Mouse (Mus musculus): ENCODE measurements around the gene Ccdc117. TPM values are rescaled to one million over a fixed set of nuclear protein-coding genes. Genes with fewer than 3 reads are reported as not detected.
"Not testable (repeated sequence)": the region's sequence is repeated elsewhere in the genome, so short reads cannot be mapped to it uniquely, and the experiment has no call there.

The Ccdc117 gene
- polyA plus RNA-seq, 2 experiments, result 19.6 to 20.9 TPM

DNA sequence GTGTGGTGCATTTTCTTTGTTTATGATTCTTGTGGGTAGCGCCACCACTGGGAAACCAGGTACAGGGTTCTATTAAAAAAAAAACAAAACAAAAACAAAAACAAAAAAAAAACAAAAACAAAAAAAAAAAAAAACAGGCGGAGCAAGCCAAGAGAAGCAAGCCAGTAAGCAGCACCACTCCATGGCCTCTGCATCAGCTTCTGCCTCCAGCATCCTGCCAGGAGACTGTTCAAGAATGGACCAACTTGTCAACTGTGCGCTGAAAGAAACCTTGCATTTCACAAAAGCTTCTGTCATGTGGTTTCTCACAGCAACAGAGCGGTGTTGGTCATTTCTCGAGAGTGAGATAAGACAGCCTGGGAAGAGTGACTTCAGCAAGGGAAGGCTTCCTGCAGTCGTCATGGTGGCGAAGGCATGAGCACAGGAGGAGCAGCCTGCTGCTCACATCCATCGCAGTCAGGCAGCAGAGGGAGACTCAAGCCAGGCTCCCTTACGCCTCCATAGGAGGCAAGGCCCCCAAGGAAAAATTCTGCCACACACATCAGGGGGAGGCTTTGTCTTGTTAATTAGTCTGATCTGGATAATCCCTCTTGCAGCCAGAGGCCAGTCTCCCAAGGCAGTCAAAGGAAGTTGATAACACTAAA lies 20.8 kb upstream of the Ccdc117 start:
- no peaks in the 10 kb centered on the region for H3K27me3 ChIP-seq (ENCODE audit: control insufficient read depth, insufficient read depth, low read length)
- no peaks in the 10 kb centered on the region for H3K36me3 ChIP-seq (ENCODE audit: control insufficient read depth, insufficient read depth, low read length)
- TF ChIP-seq POLR2A (IDR thresholded peaks at IDR 0.05; ENCODE audit: borderline replicate concordance, extremely low read depth, insufficient read depth, insufficient read length), result no peak
- no peak overlapping the region for H3K4me2 ChIP-seq (replicated peaks; ENCODE audit: low read depth, low read length, severe bottlenecking)
- no peak for ATAC-seq (ENCODE audit: low FRiP score, low read depth)
- WGBS, result 42% methylated on average over 9 of the region's 9 CpGs
- H3K9me3 ChIP-seq (ENCODE audit: control insufficient read depth, low read length), result no peaks in the 10 kb centered on the region
- H3K4me3 ChIP-seq (replicated peaks; ENCODE audit: low read length), result no peak overlapping the region
- H3K27ac ChIP-seq (replicated peaks; ENCODE audit: low read depth, low read length), result no peak overlapping the region
- no peak for DNase-seq (ENCODE audit: low spot score)
- no peaks in the 10 kb centered on the region for H3K4me1 ChIP-seq (ENCODE audit: control insufficient read depth, insufficient read depth, low read length)
- H3K9ac ChIP-seq (ENCODE audit: low read depth, low read length, severe bottlenecking), result no peak overlapping the region

DNA sequence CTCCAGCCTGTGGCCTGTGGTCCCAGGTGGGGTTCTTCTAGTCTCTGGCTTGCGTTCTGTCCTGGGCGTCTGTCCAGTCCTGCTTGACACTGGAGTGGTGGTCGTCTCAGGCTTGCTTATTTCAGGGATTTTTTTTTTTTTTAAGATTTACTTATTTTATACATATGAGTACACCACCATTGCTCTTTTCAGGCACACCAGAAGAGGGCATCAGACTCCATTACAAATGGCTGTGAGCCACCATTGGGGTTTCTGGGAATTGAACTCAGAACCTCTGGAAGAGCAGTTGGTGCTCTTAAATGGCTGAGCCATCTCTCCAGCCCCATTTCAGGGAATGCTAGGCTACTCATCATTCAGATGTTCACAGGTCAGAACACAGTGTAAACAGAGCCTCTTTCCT lies 18.3 kb upstream of the Ccdc117 start:
- H3K4me2 ChIP-seq (replicated peaks; ENCODE audit: low read depth, low read length, severe bottlenecking), result no peak overlapping the region
- H3K9me3 ChIP-seq (ENCODE audit: control insufficient read depth, low read length), result no peaks in the 10 kb centered on the region
- H3K4me3 ChIP-seq (replicated peaks; ENCODE audit: low read length), result no peak overlapping the region
- TF ChIP-seq POLR2A (IDR thresholded peaks at IDR 0.05; ENCODE audit: borderline replicate concordance, extremely low read depth, insufficient read depth, insufficient read length), result no peak
- 80% methylated on average over 3 of the region's 3 CpGs for WGBS
- ATAC-seq (ENCODE audit: low FRiP score, low read depth), result no peak
- H3K27me3 ChIP-seq (ENCODE audit: control insufficient read depth, insufficient read depth, low read length), result no peaks in the 10 kb centered on the region
- DNase-seq (ENCODE audit: low spot score), result no peak
- no peaks in the 10 kb centered on the region for H3K36me3 ChIP-seq (ENCODE audit: control insufficient read depth, insufficient read depth, low read length)
- H3K9ac ChIP-seq (ENCODE audit: low read depth, low read length, severe bottlenecking), result no peak overlapping the region
- no peak overlapping the region for H3K27ac ChIP-seq (replicated peaks; ENCODE audit: low read depth, low read length)
- no peaks in the 10 kb centered on the region for H3K4me1 ChIP-seq (ENCODE audit: control insufficient read depth, insufficient read depth, low read length)

DNA sequence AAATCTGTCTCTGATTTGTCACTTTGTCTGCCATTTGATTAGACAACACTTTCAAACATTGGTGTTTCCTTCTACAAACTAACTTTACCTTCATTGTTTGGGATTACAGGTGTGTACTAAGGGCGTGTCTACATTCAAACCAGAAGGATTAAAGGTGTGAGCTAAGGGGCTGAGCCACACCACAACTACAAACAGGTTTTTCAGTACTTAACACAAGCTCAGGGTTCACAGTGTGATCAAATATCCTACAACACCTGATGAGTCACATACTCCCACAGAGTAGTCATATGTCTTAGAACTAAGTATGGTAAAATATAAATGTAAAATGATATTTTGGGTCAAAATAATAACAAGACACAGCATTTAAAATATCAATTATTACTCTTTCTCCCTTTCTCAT lies 9.9 kb upstream of the Ccdc117 start:
- no peak for TF ChIP-seq POLR2A (IDR thresholded peaks at IDR 0.05; ENCODE audit: borderline replicate concordance, extremely low read depth, insufficient read depth, insufficient read length)
- Histone ChIP-seq H3K36me3 (ENCODE audit: control insufficient read depth, insufficient read depth, low read length) (no peaks in the 10 kb centered on the region), H3K4me1 (ENCODE audit: control insufficient read depth, insufficient read depth, low read length) (no peaks in the 10 kb centered on the region), H3K9me3 (ENCODE audit: control insufficient read depth, low read length) (no peaks in the 10 kb centered on the region), H3K4me2 (replicated peaks; ENCODE audit: low read depth, low read length, severe bottlenecking) (no peak overlapping the region), H3K4me3 (replicated peaks; ENCODE audit: low read length) (no peak overlapping the region), H3K9ac (ENCODE audit: low read depth, low read length, severe bottlenecking) (no peak overlapping the region), H3K27me3 (ENCODE audit: control insufficient read depth, insufficient read depth, low read length) (no peaks in the 10 kb centered on the region), H3K27ac (replicated peaks; ENCODE audit: low read depth, low read length) (no peak overlapping the region)
- ATAC-seq (ENCODE audit: low FRiP score, low read depth) (no peak), DNase-seq (ENCODE audit: low spot score) (no peak)
- WGBS, result 71% methylated on average over 1 of the region's 1 CpGs

DNA sequence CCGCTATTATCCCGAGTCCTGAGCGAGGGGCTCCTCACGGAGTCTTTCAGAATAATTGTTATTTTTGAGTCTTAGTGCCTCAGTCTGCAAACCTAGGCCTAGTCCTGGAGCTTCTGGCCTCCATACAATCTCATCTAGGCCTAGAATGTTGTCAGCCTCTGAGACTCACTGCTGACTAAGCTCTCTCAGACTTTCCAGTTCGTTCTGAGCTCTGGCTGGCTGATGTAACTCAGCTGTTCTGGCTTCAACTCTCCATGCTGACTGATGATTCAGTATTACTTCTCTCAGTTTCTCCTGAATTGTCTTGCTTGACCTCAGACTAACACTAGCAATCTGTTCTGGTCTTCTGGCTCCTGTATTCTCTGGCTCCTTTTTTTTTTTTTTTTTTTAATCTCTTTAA lies 9.4 kb upstream of the Ccdc117 start:
- Histone ChIP-seq H3K4me3 (replicated peaks; ENCODE audit: low read length) (no peak overlapping the region), H3K4me2 (replicated peaks; ENCODE audit: low read depth, low read length, severe bottlenecking) (no peak overlapping the region), H3K4me1 (ENCODE audit: control insufficient read depth, insufficient read depth, low read length) (no peaks in the 10 kb centered on the region), H3K27ac (replicated peaks; ENCODE audit: low read depth, low read length) (no peak overlapping the region), H3K9ac (ENCODE audit: low read depth, low read length, severe bottlenecking) (no peak overlapping the region), H3K27me3 (ENCODE audit: control insufficient read depth, insufficient read depth, low read length) (no peaks in the 10 kb centered on the region), H3K36me3 (ENCODE audit: control insufficient read depth, insufficient read depth, low read length) (no peaks in the 10 kb centered on the region), H3K9me3 (ENCODE audit: control insufficient read depth, low read length) (no peaks in the 10 kb centered on the region)
- TF ChIP-seq POLR2A (IDR thresholded peaks at IDR 0.05; ENCODE audit: borderline replicate concordance, extremely low read depth, insufficient read depth, insufficient read length), result no peak
- ATAC-seq (ENCODE audit: low FRiP score, low read depth), result no peak
- WGBS, result 82% methylated on average over 5 of the region's 5 CpGs
- no peak for DNase-seq (ENCODE audit: low spot score)

DNA sequence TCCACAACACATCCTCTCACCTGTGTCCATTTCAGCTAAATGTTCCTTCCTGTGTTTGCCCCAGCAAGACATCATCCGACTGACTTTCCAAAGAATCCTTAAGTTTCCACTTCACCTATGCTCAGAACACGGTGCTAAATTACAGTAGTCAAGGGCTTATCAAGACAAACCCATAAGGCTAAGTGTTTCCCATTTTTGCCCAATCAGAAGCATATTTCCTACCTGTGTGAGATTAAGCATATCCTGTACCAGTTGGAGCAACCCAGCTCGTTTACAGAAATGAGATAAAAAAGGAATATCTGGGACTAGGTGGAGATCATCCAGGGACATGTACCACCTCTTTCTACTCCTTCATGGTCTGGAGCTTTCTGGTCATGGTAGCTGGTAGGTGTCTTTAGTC lies 4.7 kb upstream of the Ccdc117 start:
- no peak overlapping the region for H3K4me3 ChIP-seq (replicated peaks; ENCODE audit: low read length)
- no peak for TF ChIP-seq POLR2A (IDR thresholded peaks at IDR 0.05; ENCODE audit: borderline replicate concordance, extremely low read depth, insufficient read depth, insufficient read length)
- H3K4me2 ChIP-seq (replicated peaks; ENCODE audit: low read depth, low read length, severe bottlenecking), result no peak overlapping the region
- WGBS, result 89% methylated on average over 3 of the region's 3 CpGs
- no peak overlapping the region for H3K27ac ChIP-seq (replicated peaks; ENCODE audit: low read depth, low read length)
- H3K4me1 ChIP-seq (ENCODE audit: control insufficient read depth, insufficient read depth, low read length), result no peaks in the 10 kb centered on the region
- ATAC-seq (ENCODE audit: low FRiP score, low read depth) (no peak), DNase-seq (ENCODE audit: low spot score) (no peak)
- H3K9me3 ChIP-seq (ENCODE audit: control insufficient read depth, low read length), result no peaks in the 10 kb centered on the region
- H3K27me3 ChIP-seq (ENCODE audit: control insufficient read depth, insufficient read depth, low read length), result no peaks in the 10 kb centered on the region
- no peak overlapping the region for H3K9ac ChIP-seq (ENCODE audit: low read depth, low read length, severe bottlenecking)
- H3K36me3 ChIP-seq (ENCODE audit: control insufficient read depth, insufficient read depth, low read length), result no peaks in the 10 kb centered on the region

DNA sequence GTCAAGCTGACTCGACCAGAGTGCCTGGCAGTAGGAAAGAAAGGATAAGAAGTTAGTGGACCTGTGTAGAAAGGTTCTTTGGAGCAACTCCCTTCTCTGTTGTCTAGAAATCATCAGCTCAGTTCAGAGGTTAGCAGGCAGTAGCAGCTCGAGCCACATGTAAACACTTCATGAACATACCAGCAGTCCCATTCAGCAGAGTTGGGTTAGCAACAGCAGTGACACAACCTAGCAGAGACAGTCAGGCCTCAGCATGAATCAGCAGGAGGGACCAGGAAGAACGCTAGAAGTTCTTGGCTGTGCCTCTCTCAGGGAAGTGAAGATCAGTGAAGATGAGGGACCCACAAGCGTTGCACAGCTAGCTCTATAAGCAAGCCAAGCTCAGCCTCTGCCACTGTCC lies 3.5 kb upstream of the Ccdc117 start:
- Histone ChIP-seq H3K27ac (replicated peaks; ENCODE audit: low read depth, low read length) (no peak overlapping the region), H3K27me3 (ENCODE audit: control insufficient read depth, insufficient read depth, low read length) (no peaks in the 10 kb centered on the region), H3K4me3 (replicated peaks; ENCODE audit: low read length) (no peak overlapping the region), H3K4me1 (ENCODE audit: control insufficient read depth, insufficient read depth, low read length) (peaks cover 7% of the 10 kb centered on the region), H3K4me2 (replicated peaks; ENCODE audit: low read depth, low read length, severe bottlenecking) (no peak overlapping the region), H3K36me3 (ENCODE audit: control insufficient read depth, insufficient read depth, low read length) (no peaks in the 10 kb centered on the region), H3K9me3 (ENCODE audit: control insufficient read depth, low read length) (no peaks in the 10 kb centered on the region), H3K9ac (ENCODE audit: low read depth, low read length, severe bottlenecking) (no peak overlapping the region)
- ATAC-seq (ENCODE audit: low FRiP score, low read depth), result no peak
- WGBS, result 81% methylated on average over 4 of the region's 4 CpGs
- TF ChIP-seq POLR2A (IDR thresholded peaks at IDR 0.05; ENCODE audit: borderline replicate concordance, extremely low read depth, insufficient read depth, insufficient read length), result no peak
- DNase-seq (ENCODE audit: low spot score), result no peak

DNA sequence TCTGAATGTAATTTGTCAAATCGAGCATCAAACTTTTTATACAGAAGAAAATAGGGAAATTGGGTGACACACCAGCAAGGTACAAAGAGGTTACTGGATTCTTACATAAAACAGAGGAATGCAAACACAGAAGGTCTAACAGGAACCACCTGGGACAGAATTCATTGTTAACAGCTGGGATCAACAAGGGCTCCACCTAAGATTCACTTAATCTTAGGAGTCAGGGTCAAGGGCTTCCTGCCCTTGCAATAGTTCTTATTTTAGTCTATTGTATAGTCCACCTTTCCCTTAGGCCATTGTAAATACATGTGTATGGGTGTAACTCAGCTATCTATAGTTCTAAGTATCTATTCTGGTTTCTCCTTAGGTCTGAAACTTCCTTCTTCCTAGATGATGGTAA lies 2.7 kb upstream of the Ccdc117 start:
- not testable (repeated sequence) for H3K36me3 ChIP-seq (ENCODE audit: control insufficient read depth, insufficient read depth, low read length); H3K27ac ChIP-seq (replicated peaks; ENCODE audit: low read depth, low read length); DNase-seq (ENCODE audit: low spot score); H3K9ac ChIP-seq (ENCODE audit: low read depth, low read length, severe bottlenecking); H3K27me3 ChIP-seq (ENCODE audit: control insufficient read depth, insufficient read depth, low read length); H3K9me3 ChIP-seq (ENCODE audit: control insufficient read depth, low read length); ATAC-seq (ENCODE audit: low FRiP score, low read depth); H3K4me2 ChIP-seq (replicated peaks; ENCODE audit: low read depth, low read length, severe bottlenecking); H3K4me3 ChIP-seq (replicated peaks; ENCODE audit: low read length)
- peaks cover 10% of the 10 kb centered on the region for H3K4me1 ChIP-seq (ENCODE audit: control insufficient read depth, insufficient read depth, low read length)
- 73% methylated on average over 1 of the region's 1 CpGs for WGBS

Measured in limb, embryonic 14.5 days (tissue).